Mouse (Mus musculus) thymus, adult 2 months (tissue): ENCODE measurements at regions not wholly inside any gene's neighbourhood (a gene's known extent, or its start where the extent isn't known, plus 50 kb on each side); places are given as distances from the start of the nearest gene placed in this dataset.
A peak's percentile ranks its signal among the peaks of the same experiment; 100 is the strongest.

Experiments used
- DNase-seq: peaks from one replicate; pipeline ENCODE4 v3.0.0; 2021
- H3K27ac ChIP-seq: fragments of 200-500 bp; 2 replicates; pipeline ENCODE4 v1.5.1; 2012; ENCODE audit warnings: low read length, control low read depth; ENCODE audit not compliant: control insufficient read depth, insufficient read depth
- H3K27me3 ChIP-seq: fragments of 200-500 bp; 2 replicates; pipeline ENCODE4 v1.6.1; 2012; ENCODE audit warnings: mild to moderate bottlenecking, low read length, moderate library complexity, mixed read lengths; ENCODE audit not compliant: control insufficient read depth, insufficient read depth
- H3K36me3 ChIP-seq: fragments of 200-500 bp; 2 replicates; pipeline ENCODE4 v1.6.1; 2012; ENCODE audit warnings: mild to moderate bottlenecking, low read length, moderate library complexity; ENCODE audit not compliant: control insufficient read depth, insufficient read depth
- H3K4me1 ChIP-seq: fragments of 200-500 bp; replicated peaks from 2 replicates; pipeline ENCODE4 v1.6.1; 2012; ENCODE audit warnings: low read length; ENCODE audit not compliant: control insufficient read depth, insufficient read depth
- H3K4me3 ChIP-seq: fragments of 200-500 bp; 2 replicates; pipeline ENCODE4 v1.5.1; 2012; ENCODE audit warnings: mild to moderate bottlenecking, low read length, control low read depth, moderate library complexity; ENCODE audit not compliant: control insufficient read depth, insufficient read depth
- CTCF ChIP-seq: fragments of 200-500 bp; IDR thresholded peaks from 2 replicates; pipeline ENCODE4 v1.5.1; 2012; ENCODE audit warnings: mild to moderate bottlenecking, control low read depth, low read length, moderate library complexity, borderline replicate concordance; ENCODE audit not compliant: control insufficient read depth, poor library complexity, insufficient read depth; ENCODE audit errors: extremely low read depth
- POLR2A ChIP-seq: fragments of 200-500 bp; IDR thresholded peaks from 2 replicates; pipeline ENCODE4 v1.6.1; 2012; ENCODE audit warnings: mild to moderate bottlenecking, low read length, control low read depth, moderate library complexity; ENCODE audit not compliant: control insufficient read depth, poor library complexity, insufficient read depth; ENCODE audit errors: extremely low read depth
- WGBS: fragments of 180-500 bp; shearing (Covaris S2); methylation state at CpG from one replicate; pipeline ENCODE4 v1.1.7; 2018; 5-methylcytosine and 5-hydroxymethylcytosine counted together

DNA sequence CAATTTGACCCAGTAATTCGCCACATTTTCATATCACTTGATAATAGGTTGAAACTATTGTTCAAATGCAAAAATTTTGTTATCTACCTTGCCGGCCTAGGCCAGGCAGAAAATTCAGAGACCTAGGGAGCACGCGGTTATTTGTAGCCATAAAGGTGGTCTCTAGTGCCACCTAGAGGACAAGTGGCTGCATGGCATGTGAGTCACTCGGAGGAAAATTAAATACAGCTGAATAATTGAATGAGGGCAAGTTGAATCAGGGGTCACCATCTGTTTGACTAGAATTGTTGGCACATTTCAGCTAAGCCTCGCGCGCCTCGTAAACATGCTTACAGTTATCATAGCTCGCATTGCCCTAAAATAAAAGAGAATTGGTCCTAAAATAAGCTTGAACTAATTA lies 427.4 kb downstream of the Zfp536 start:
- H3K4me1 ChIP-seq = no peaks in the 10 kb centered on the region
- DNase-seq = peak; percentile 37
- 9% methylated on average over 10 of the region's 10 CpGs for WGBS

DNA sequence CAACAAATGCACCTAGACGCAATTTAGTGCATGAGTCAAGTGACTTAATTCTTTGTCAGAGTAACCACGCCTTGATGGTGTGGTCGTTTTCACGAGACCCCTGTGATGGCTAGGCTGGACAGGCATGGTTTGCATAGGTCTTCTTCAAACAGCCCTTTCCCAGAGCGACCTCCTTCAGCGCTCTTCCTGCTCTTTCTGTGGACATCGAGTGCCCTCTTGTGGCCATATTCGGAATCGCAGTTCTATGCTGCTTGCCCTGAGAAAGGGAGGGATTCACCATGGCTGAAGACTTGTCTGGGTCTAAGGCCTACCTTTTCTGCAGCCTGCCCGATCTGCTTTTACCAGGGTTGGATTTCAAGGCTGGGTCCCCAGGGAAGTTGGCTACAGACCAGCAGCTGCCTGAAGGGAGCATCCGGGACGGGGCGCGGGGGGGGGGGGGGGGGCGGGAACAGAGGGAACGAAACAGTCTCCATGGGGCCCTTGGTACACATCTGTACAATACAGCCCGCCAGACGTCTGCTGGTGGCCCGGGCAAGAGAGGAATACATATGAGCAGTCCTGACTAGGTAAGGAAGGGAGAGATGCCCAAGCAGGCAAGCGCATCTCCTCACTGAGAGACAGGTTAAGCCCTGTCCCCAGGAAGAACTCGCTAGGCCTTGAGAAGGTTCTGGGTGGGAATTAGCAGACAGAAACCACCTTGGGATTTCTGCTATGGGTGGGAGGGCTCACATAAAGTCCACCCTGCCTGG lies 415.6 kb downstream of the Zfp536 start:
- 28% methylated on average over 21 of the region's 21 CpGs for WGBS
- H3K27me3 ChIP-seq = no peaks in the 10 kb centered on the region
- H3K4me3 ChIP-seq = no peak overlapping the region
- peak; percentile 83 for DNase-seq
- H3K27ac ChIP-seq = no peak overlapping the region
- H3K36me3 ChIP-seq = no peaks in the 10 kb centered on the region
- 0 out of 2 replicates have a peak, but pooled peaks cover 2% of the 10 kb centered on the region for H3K4me1 ChIP-seq
- TF ChIP-seq CTCF (peak; percentile 62; the same call in 1 of the 2 replicates), POLR2A (no peak)

More for the DNA sequence above, 427.4 kb downstream of the Zfp536 start:
- Histone ChIP-seq H3K4me3 (no peak overlapping the region), H3K36me3 (no peaks in the 10 kb centered on the region), H3K27ac (no peak overlapping the region), H3K27me3 (no peaks in the 10 kb centered on the region)
- no peak for TF ChIP-seq CTCF

DNA sequence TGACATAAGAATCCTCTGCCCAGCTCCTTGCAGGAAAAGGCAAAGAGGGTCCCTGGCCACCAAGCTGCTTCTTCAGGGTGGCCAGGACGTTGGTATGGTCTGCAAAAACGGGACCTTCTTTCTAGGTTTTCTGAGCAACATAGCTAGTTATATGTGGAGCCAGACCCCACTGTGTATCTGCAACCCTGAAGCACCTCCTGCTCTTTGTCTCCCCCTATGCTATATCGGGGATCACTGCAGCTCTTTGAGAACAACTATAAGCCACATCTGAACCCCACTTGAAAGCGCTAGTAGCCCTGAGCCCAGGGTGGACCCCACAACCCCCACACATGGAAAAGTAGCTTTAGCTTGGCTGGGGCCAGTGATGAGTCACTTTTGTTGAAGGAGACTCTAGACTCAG lies 414.9 kb downstream of the Zfp536 start:
- Histone ChIP-seq H3K27me3 (no peaks in the 10 kb centered on the region), H3K4me3 (no peak overlapping the region), H3K4me1 (0 out of 2 replicates have a peak, but pooled peaks cover 2% of the 10 kb centered on the region), H3K27ac (no peak overlapping the region), H3K36me3 (no peaks in the 10 kb centered on the region)
- no peak for TF ChIP-seq POLR2A
- no peak for TF ChIP-seq CTCF
- 69% methylated on average over 4 of the region's 4 CpGs for WGBS
- DNase-seq = peak; percentile 11

DNA sequence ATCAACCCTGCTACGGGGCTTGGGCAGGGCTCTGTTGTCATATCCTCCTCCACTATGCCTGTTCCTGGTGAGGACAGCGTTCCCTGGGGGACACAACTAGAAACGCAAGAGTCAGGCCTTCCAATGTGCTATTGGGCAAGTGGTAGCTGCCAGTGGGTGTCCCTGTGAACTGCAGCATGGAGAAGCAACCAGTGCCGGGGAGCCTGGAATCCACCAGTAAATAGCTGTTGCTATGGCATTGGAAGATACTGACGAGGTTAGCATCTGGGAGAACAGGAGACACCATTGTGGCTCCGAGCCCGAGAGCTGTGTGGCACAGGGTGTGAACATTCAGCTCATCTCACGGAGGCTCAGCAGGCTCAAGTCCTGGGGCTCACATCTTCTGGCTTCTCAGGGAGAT lies 414.0 kb downstream of the Zfp536 start:
- H3K27ac ChIP-seq = no peak overlapping the region
- WGBS = 92% methylated on average over 8 of the region's 8 CpGs

DNA sequence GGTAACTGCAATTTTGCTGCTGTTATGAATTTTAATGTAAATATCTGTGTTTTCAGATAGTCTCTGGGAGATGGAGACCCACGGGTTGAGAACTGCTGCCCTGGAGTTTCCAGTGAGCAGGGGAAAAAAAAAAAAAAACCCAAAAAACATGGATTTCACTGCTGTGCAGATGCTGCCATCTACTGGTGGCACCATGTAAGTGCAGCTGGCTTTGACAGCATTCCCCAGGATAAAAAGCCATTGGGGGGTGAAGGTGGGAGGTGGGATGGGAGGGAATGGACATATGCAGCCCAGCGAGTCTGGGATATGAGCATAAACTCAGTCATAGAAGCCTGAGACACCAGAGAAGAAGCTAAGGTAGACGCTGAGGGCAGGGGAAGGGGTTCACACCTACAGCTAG lies 413.3 kb downstream of the Zfp536 start:
- Histone ChIP-seq H3K36me3 (no peaks in the 10 kb centered on the region), H3K4me1 (0 out of 2 replicates have a peak, but pooled peaks cover 2% of the 10 kb centered on the region), H3K4me3 (no peak overlapping the region), H3K27ac (no peak overlapping the region), H3K27me3 (no peaks in the 10 kb centered on the region)
- DNase-seq = no peak
- TF ChIP-seq POLR2A (no peak), CTCF (peak; percentile 87; the same call in 1 of the 2 replicates)
- 29% methylated on average over 3 of the region's 3 CpGs for WGBS

More for the DNA sequence above, 414.0 kb downstream of the Zfp536 start:
- no peaks in the 10 kb centered on the region for H3K27me3 ChIP-seq
- no peak overlapping the region for H3K4me3 ChIP-seq
- no peak for DNase-seq
- TF ChIP-seq CTCF (no peak), POLR2A (no peak)
- no peaks in the 10 kb centered on the region for H3K36me3 ChIP-seq
- 0 out of 2 replicates have a peak, but pooled peaks cover 2% of the 10 kb centered on the region for H3K4me1 ChIP-seq

DNA sequence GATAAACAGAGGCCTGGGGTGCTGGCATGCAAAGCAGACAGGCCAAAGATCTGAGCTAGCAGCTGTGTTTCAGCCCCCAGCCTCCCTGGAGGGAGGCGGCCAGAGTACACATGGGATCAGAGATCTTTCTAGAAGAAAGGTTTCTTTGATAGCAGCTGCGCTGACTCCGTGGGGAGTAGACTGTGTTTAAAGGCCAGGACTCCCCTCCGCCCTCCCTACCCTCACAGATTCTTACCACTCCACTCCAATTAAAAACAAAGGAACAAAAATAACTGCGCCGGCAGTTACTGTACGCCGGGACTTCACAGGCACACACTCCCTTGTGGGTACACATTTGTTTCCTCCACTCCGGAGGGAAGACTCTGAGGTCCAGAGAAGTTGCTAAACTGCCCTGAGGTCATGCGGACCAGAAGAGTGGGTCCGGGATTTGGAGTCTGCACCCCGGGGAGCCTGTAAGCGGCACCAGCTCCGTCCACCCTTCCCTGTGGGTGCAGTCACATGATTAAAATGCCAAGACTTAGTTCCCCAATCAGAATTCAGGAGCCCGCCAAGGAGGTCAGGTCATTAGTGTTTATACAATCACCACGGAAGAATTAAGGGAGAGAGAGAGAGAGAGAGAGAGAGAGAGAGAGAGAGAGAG lies 411.5 kb downstream of the Zfp536 start:
- H3K27ac ChIP-seq = no peak overlapping the region
- H3K4me1 ChIP-seq = 0 out of 2 replicates have a peak, but pooled peaks cover 2% of the 10 kb centered on the region
- H3K4me3 ChIP-seq = no peak overlapping the region
- 2% methylated on average over 16 of the region's 16 CpGs for WGBS
- no peak for DNase-seq
- H3K27me3 ChIP-seq = no peaks in the 10 kb centered on the region
- no peak for TF ChIP-seq CTCF
- TF ChIP-seq POLR2A = no peak
- H3K36me3 ChIP-seq = no peaks in the 10 kb centered on the region

DNA sequence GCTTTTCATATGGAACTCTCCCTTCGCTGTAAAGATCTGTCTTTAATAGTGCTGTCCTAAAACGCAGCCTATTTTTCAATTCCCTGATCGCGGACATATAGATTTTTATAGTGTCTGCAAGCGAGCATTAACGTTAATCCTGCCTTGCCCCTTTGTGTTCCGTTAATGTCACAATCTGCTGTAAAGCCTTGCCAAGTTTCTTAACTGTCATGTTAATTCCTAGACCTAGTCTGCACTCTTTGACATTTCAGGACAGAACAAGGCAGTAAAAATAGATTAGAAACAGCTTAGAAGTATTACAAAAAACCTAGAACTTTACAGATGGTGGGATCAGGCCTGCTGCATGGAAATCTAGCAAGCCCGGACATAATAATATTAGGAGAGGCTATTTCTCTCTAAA lies 410.6 kb downstream of the Zfp536 start:
- no peak for TF ChIP-seq POLR2A
- TF ChIP-seq CTCF = no peak
- WGBS = 92% methylated on average over 8 of the region's 8 CpGs
- no peak for DNase-seq
- Histone ChIP-seq H3K27me3 (no peaks in the 10 kb centered on the region), H3K4me1 (0 out of 2 replicates have a peak, but pooled peaks cover 2% of the 10 kb centered on the region), H3K27ac (no peak overlapping the region), H3K36me3 (no peaks in the 10 kb centered on the region), H3K4me3 (no peak overlapping the region)
